Comparison of ENCODE assay signal across 41 mouse cellular contexts in the genomic region with DNA sequence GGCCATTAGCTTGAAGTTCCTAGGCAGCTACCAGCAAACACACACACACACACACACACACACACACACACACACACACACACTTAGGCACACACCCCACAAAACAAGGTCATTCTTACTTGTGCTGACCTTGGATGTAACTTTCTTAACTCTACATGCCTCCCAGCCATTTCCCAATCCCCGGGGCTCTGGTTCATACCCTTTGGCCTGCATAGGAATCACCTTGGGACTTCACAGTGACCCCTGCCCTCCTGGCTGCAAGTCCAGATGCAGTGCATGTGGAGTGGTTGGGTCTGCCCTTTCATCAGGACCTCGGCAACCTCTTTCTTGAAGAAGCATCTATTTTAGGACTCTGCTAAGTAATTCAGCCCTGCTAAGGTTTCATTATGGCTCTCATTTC. TPM values are rescaled to one million over a fixed set of nuclear protein-coding genes. Genes with fewer than 3 reads are reported as not detected.
"Had no signal": no experiment of that assay in that cellular context is flagged by ENCODE, and none has a peak within 500 bp of the region (broad histone marks: within the 10 kb centered on the region; RNA-seq: fewer than 3 reads in every experiment).

No protein-coding gene starts in this region.

- H3K4me1 ChIP-seq: heart, embryonic 12.5 days; hindbrain, embryonic 12.5 days; intestine, embryonic 15.5 days; kidney, embryonic 15.5 days; limb, embryonic 13.5 days; limb, embryonic 15.5 days; liver, embryonic 13.5 days; liver, embryonic 15.5 days had no signal

- H3K27me3 ChIP-seq: intestine, embryonic 15.5 days; liver, embryonic 13.5 days had no signal

- H3K9me3 ChIP-seq: heart, embryonic 12.5 days; hindbrain, embryonic 10.5 days; hindbrain, embryonic 12.5 days; intestine, embryonic 15.5 days; kidney, embryonic 15.5 days; limb, embryonic 13.5 days; limb, embryonic 15.5 days; liver, embryonic 13.5 days; liver, embryonic 15.5 days had no signal

- H3K4me3 ChIP-seq: gastrocnemius, adult 2 months; heart, adult 2 months; heart, embryonic 12.5 days; hindbrain, embryonic 10.5 days; hindbrain, embryonic 12.5 days; intestine, embryonic 15.5 days; kidney, embryonic 15.5 days; limb, embryonic 13.5 days; limb, embryonic 15.5 days; liver, embryonic 13.5 days; liver, embryonic 15.5 days had no signal

- H3K27ac ChIP-seq: gastrocnemius, adult 2 months; heart, adult 2 months; hindbrain, embryonic 10.5 days; hindbrain, embryonic 12.5 days; hindbrain, embryonic 14.5 days; intestine, embryonic 15.5 days; kidney, embryonic 15.5 days; kidney, postnatal 0 days; limb, embryonic 13.5 days; limb, embryonic 15.5 days; liver, embryonic 13.5 days; liver, embryonic 15.5 days had no signal

- H3K9ac ChIP-seq: heart, embryonic 12.5 days; hindbrain, embryonic 12.5 days; hindbrain, embryonic 14.5 days; intestine, embryonic 15.5 days; kidney, embryonic 15.5 days; limb, embryonic 13.5 days; limb, embryonic 15.5 days; liver, embryonic 13.5 days; liver, embryonic 15.5 days had no signal

- H3K4me2 ChIP-seq: heart, embryonic 12.5 days; hindbrain, embryonic 12.5 days; hindbrain, embryonic 14.5 days; intestine, embryonic 15.5 days; kidney, embryonic 15.5 days; limb, embryonic 13.5 days; limb, embryonic 15.5 days; liver, embryonic 11.5 days; liver, embryonic 13.5 days; liver, embryonic 15.5 days had no signal

- ATAC-seq: hindbrain, embryonic 16.5 days; inflammation-experienced regulatory T-cells, adult 6 months; intestine, embryonic 15.5 days; intestine, postnatal 0 days had no signal

- H3K36me3 ChIP-seq: heart, embryonic 12.5 days; hindbrain, embryonic 10.5 days; hindbrain, embryonic 12.5 days; intestine, embryonic 15.5 days; kidney, embryonic 15.5 days; limb, embryonic 13.5 days; limb, embryonic 15.5 days; liver, embryonic 13.5 days; liver, embryonic 15.5 days had no signal

- DNase-seq: gastrocnemius, adult 2 months; gastrocnemius, postnatal 10 days; gastrocnemius, postnatal 25 days; heart, adult 2 months; heart, postnatal 10 days; heart, postnatal 4 days; kidney, adult 2 months; kidney, adult 9 months; kidney, postnatal 14 days; kidney, postnatal 36 days; layer of hippocampus, adult 9-11 months; layer of hippocampus, postnatal 36 days; left cerebral cortex, postnatal 4 days; liver, embryonic 13.5 days; lung, adult 18-20 months had no signal

RNA-seq across cellular contexts. Expression of a gene that starts 13.9 kb away (rescaled TPM):
- total RNA-seq: gastrocnemius, adult 2 months; gastrocnemius, postnatal 10 days; gastrocnemius, postnatal 25 days; gastrocnemius, postnatal 4 days; granulocyte monocyte progenitor cell, adult 5-6 weeks; heart, adult 2 months; heart, postnatal 10 days; heart, postnatal 25 days; heart, postnatal 4 days had no signal
- polyA plus RNA-seq: heart, adult 2 months; heart, embryonic 12.5 days; heart, embryonic 14.5 days; hindbrain, embryonic 10.5 days; intestine, embryonic 15.5 days; intestine, postnatal 0 days; kidney, adult 2 months; kidney, embryonic 15.5 days; kidney, postnatal 0 days; large intestine, adult 2 months; limb, embryonic 11.5 days; liver, embryonic 11.5 days; liver, embryonic 13.5 days; liver, embryonic 15.5 days had no signal

RNA-seq across cellular contexts. Expression of a gene that starts 29.5 kb away (rescaled TPM):
- total RNA-seq: granulocyte monocyte progenitor cell, adult 5-6 weeks; layer of hippocampus, adult 8-10 months; layer of hippocampus, postnatal 36 days; left cerebral cortex, adult 18-20 months; left cerebral cortex, adult 8-10 months; left cerebral cortex, postnatal 10 days; left cerebral cortex, postnatal 25 days; left cerebral cortex, postnatal 4 days had no signal
- polyA plus RNA-seq: heart, embryonic 12.5 days; heart, embryonic 14.5 days; heart, embryonic 16.5 days; hindbrain, embryonic 14.5 days; hindbrain, embryonic 16.5 days; inflammation-experienced regulatory T-cells, adult 6 months; intestine, embryonic 15.5 days; intestine, postnatal 0 days; kidney, embryonic 15.5 days; kidney, postnatal 0 days; limb, embryonic 15.5 days; liver, embryonic 11.5 days; liver, embryonic 15.5 days had no signal
